Mouse (Mus musculus) testis, adult 2 months (tissue): ENCODE results near the gene Atp6v0e. TPM values are rescaled to one million over a fixed set of nuclear protein-coding genes. Genes with fewer than 3 reads are reported as not detected.

Experiments
- H3K27ac ChIP-seq: fragments of 200-500 bp; 2 replicates; pipeline ENCODE4 v1.5.1; 2012; ENCODE audit warnings: low read depth, low read length; ENCODE audit not compliant: control insufficient read depth, insufficient read depth
- H3K27me3 ChIP-seq: fragments of 200-500 bp; 2 replicates; pipeline ENCODE4 v1.6.1; 2012; ENCODE audit warnings: mild to moderate bottlenecking, low read length, moderate library complexity; ENCODE audit not compliant: control insufficient read depth, insufficient read depth
- H3K36me3 ChIP-seq: fragments of 200-500 bp; 2 replicates; pipeline ENCODE4 v1.6.1; 2012; ENCODE audit warnings: mild to moderate bottlenecking, low read length; ENCODE audit not compliant: control insufficient read depth, insufficient read depth
- H3K4me1 ChIP-seq: fragments of 200-500 bp; 2 replicates; pipeline ENCODE4 v1.6.1; 2012; ENCODE audit warnings: low read length; ENCODE audit not compliant: control insufficient read depth, insufficient read depth
- H3K4me3 ChIP-seq: fragments of 200-500 bp; 2 replicates; pipeline ENCODE4 v1.5.1; 2012; ENCODE audit warnings: low read depth, mild to moderate bottlenecking, low read length, moderate library complexity, mixed read lengths; ENCODE audit not compliant: control insufficient read depth
- CTCF ChIP-seq: fragments of 200-500 bp; IDR thresholded peaks from 2 replicates; pipeline ENCODE4 v1.5.1; 2012; ENCODE audit warnings: low read depth, mild to moderate bottlenecking, inconsistent platforms, low read length, moderate library complexity; ENCODE audit not compliant: control insufficient read depth, insufficient read depth, insufficient replicate concordance
- POLR2A ChIP-seq: fragments of 200-500 bp; IDR thresholded peaks from 2 replicates; pipeline ENCODE4 v1.6.1; 2012; ENCODE audit warnings: low read depth, mild to moderate bottlenecking, inconsistent platforms, low read length, moderate library complexity; ENCODE audit not compliant: control insufficient read depth
- polyA plus RNA-seq: library from polyadenylated mRNA; depleted of rRNA; stranded (reverse); fragments of >200 nt; gene quantifications from 2 replicates; pipeline ENCODE4 v1.2.3, GENCODE M21; 2012

Atp6v0e gene
- polyA plus RNA-seq, 1 experiment, result 101 TPM

DNA sequence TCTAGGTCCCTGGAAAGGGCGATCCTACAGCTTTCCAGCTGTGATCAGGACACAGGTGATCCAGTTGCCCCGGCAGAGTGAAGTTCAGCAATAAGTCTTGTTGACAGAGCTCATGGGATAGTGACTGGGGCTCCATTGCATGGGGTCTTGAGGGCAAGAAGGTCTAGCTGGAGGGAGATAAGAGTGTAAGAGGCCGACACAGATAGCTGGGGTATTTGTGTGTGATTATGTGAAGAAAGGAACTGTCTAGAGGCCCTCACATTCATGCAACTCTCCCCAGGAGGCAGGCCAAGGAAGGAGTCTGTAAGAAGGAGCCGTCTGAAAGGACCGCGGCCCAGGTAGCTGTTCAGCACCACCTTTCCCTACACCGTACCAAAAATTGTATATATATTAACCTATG lies 44.0 kb downstream of the Atp6v0e start:
- no peaks in the 10 kb centered on the region for H3K36me3 ChIP-seq
- no peak overlapping the region for H3K4me3 ChIP-seq
- no peak overlapping the region for H3K27ac ChIP-seq
- TF ChIP-seq POLR2A, result no peak
- TF ChIP-seq CTCF, result no peak
- H3K27me3 ChIP-seq, result no peaks in the 10 kb centered on the region
- no peaks in the 10 kb centered on the region for H3K4me1 ChIP-seq

- H3K27ac ChIP-seq, result no peak overlapping the region
- H3K4me3 ChIP-seq, result no peak overlapping the region
- TF ChIP-seq POLR2A (no peak), CTCF (no peak)
- H3K36me3 ChIP-seq, result no peaks in the 10 kb centered on the region
- H3K4me1 ChIP-seq, result no peaks in the 10 kb centered on the region
- H3K27me3 ChIP-seq, result no peaks in the 10 kb centered on the region
Observed at GRCm38 (mm10) chr17:26708499-26708898, 45.5 kb downstream of the Atp6v0e start.

GRCm38 (mm10) chr17:26708993-26709590 lies 46.1 kb downstream of the Atp6v0e start:
- no peak overlapping the region for H3K4me3 ChIP-seq
- H3K27me3 ChIP-seq, result no peaks in the 10 kb centered on the region
- H3K27ac ChIP-seq, result peak overlapping the region; percentile 47
- H3K36me3 ChIP-seq, result no peaks in the 10 kb centered on the region
- TF ChIP-seq POLR2A (no peak), CTCF (no peak)
- peaks cover 1% of the 10 kb centered on the region; the same call in 1 of the 2 replicates for H3K4me1 ChIP-seq

GRCm38 (mm10) chr17:26710049-26710448 lies 47.0 kb downstream of the Atp6v0e start:
- TF ChIP-seq CTCF (no peak), POLR2A (no peak)
- peak overlapping the region; percentile 69; the same call in 1 of the 2 replicates for H3K27ac ChIP-seq
- H3K27me3 ChIP-seq, result no peaks in the 10 kb centered on the region
- no peaks in the 10 kb centered on the region for H3K36me3 ChIP-seq
- peaks cover 7% of the 10 kb centered on the region; the same call in 1 of the 2 replicates for H3K4me1 ChIP-seq
- H3K4me3 ChIP-seq, result no peak overlapping the region

GRCm38 (mm10) chr17:26715271-26715758 lies 52.3 kb downstream of the Atp6v0e start, which contains the start of gene Crebrf:
TSS of gene Crebrf (plus strand) at chr17:26715650.
- TF ChIP-seq CTCF (no peak), POLR2A (peak; percentile 97)
- H3K4me1 ChIP-seq, result peaks cover 7% of the 10 kb centered on the region; the same call in 1 of the 2 replicates
- H3K27ac ChIP-seq, result peak within 1 kb of the TSS; percentile 87
- H3K4me3 ChIP-seq, result peak within 1 kb of the TSS; percentile 93
- no peaks in the 10 kb centered on the region for H3K27me3 ChIP-seq
- H3K36me3 ChIP-seq, result no peaks in the 10 kb centered on the region

- Histone ChIP-seq H3K4me1 (peaks cover 7% of the 10 kb centered on the region; the same call in 1 of the 2 replicates), H3K27me3 (no peaks in the 10 kb centered on the region), H3K27ac (peak overlapping the region; percentile 87), H3K36me3 (no peaks in the 10 kb centered on the region), H3K4me3 (peak overlapping the region; percentile 93)
- TF ChIP-seq POLR2A (peak; percentile 75), CTCF (no peak)
Observed at GRCm38 (mm10) chr17:26715916-26716717, 53.1 kb downstream of the Atp6v0e start.

DNA sequence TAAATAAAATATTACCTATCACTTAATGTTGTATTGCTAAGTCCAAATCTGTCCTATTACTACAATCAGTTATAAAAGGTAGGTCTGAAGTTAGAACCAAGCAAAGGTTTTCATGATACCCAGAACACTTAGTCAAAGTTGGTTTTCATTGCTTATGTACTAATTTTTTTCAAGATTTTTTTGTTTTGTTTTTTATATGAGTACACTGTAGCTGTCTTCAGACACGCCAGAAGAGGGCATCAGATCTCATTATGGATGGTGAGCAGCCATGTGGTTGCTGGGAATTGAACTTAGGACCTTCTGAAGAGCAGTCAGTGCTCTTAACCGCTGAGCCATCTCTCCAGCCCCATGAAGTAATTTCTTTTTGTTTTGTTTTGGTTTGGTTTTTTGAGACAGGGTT lies 54.8 kb downstream of the Atp6v0e start:
- no peak overlapping the region for H3K4me3 ChIP-seq
- no peaks in the 10 kb centered on the region for H3K36me3 ChIP-seq
- peaks cover 7% of the 10 kb centered on the region; the same call in 1 of the 2 replicates for H3K4me1 ChIP-seq
- H3K27ac ChIP-seq, result no peak overlapping the region
- no peaks in the 10 kb centered on the region for H3K27me3 ChIP-seq
- TF ChIP-seq POLR2A, result no peak
- TF ChIP-seq CTCF, result no peak
